Mouse (Mus musculus): ENCODE measurements around the gene Gm20917.
"Not testable (repeated sequence)": the region's sequence is repeated elsewhere in the genome, so short reads cannot be mapped to it uniquely, and the experiment has no call there.

Gene Gm20917

GRCm38 (mm10) chrY:79151022-79151421 is at the start of gene Gm20917:
TSS of gene Gm20917 (minus strand) at chrY:79151122.
- not testable (repeated sequence) for DNase-seq (ENCODE audit: extremely low read depth, low read depth, low spot score)

All from fat pad, adult 2 months (tissue).